Mouse (Mus musculus): ENCODE measurements around the gene Klhl36. TPM values are rescaled to one million over a fixed set of nuclear protein-coding genes. Genes with fewer than 3 reads are reported as not detected.

Klhl36 gene
- total and polyA plus RNA-seq, 2 experiments = 5.2 to 11.3 TPM

GRCm38 (mm10) chr8:119854035-119854434 lies 8.0 kb upstream of the Klhl36 start:
- no peaks in the 10 kb centered on the region for H3K36me3 ChIP-seq (ENCODE audit: control insufficient read depth, insufficient read depth, low read length)
- no peak overlapping the region for H3K4me3 ChIP-seq (ENCODE audit: insufficient read depth, low read depth, low read length)
- no peaks in the 10 kb centered on the region for H3K79me2 ChIP-seq (ENCODE audit: control insufficient read depth, insufficient read depth, low read length)
- DNase-seq (ENCODE audit: extremely low read depth, low read depth, low spot score) = peak; percentile 60
- H3K27me3 ChIP-seq (ENCODE audit: control insufficient read depth, insufficient read depth, low read length) = no peaks in the 10 kb centered on the region
- H3K9ac ChIP-seq (ENCODE audit: low read depth, low read length) = no peak overlapping the region
- TF ChIP-seq POLR2A (IDR thresholded peaks at IDR 0.05; ENCODE audit: extremely low read depth, insufficient read depth, low read length) (no peak), CTCF (IDR thresholded peaks at IDR 0.05; ENCODE audit: low read depth, low read length) (no peak)
- no peaks in the 10 kb centered on the region for H3K4me1 ChIP-seq (ENCODE audit: control insufficient read depth, insufficient read depth, low read length)
- 70% methylated on average over 5 of the region's 5 CpGs for WGBS
- H3K27ac ChIP-seq (replicated peaks; ENCODE audit: insufficient read depth, low read depth, low read length) = no peak overlapping the region

GRCm38 (mm10) chr8:119855656-119856055 lies 6.4 kb upstream of the Klhl36 start:
- peak; percentile 53 for DNase-seq (ENCODE audit: extremely low read depth, low read depth, low spot score)
- TF ChIP-seq POLR2A (IDR thresholded peaks at IDR 0.05; ENCODE audit: extremely low read depth, insufficient read depth, low read length) = no peak
- TF ChIP-seq CTCF (IDR thresholded peaks at IDR 0.05; ENCODE audit: low read depth, low read length) = peak; percentile 40
- WGBS = 39% methylated on average over 5 of the region's 5 CpGs
- Histone ChIP-seq H3K79me2 (ENCODE audit: control insufficient read depth, insufficient read depth, low read length) (no peaks in the 10 kb centered on the region), H3K36me3 (ENCODE audit: control insufficient read depth, insufficient read depth, low read length) (no peaks in the 10 kb centered on the region), H3K4me1 (ENCODE audit: control insufficient read depth, insufficient read depth, low read length) (no peaks in the 10 kb centered on the region), H3K9ac (ENCODE audit: low read depth, low read length) (no peak overlapping the region), H3K27me3 (ENCODE audit: control insufficient read depth, insufficient read depth, low read length) (no peaks in the 10 kb centered on the region), H3K4me3 (ENCODE audit: insufficient read depth, low read depth, low read length) (no peak overlapping the region), H3K27ac (replicated peaks; ENCODE audit: insufficient read depth, low read depth, low read length) (no peak overlapping the region)

DNA sequence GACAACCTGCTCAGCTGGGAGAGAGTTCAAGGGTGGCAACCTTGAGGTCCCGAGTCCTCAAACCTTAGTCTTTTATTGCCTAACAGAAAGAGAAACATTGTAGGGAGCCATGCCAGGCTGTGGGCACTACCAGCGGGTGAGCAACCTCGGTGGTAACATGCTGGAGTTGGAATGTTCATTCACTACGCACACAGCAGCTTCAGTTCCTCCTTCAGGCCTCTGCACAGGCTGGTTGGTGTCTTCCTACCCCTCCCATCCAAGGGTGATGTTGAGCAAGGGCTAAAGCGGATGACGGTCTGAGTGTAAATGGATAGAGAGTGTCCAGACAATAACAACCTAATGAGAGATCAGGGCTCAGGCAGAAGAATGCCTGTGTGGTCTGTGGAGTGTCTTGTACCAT lies 4.3 kb upstream of the Klhl36 start:
- Histone ChIP-seq H3K27ac (replicated peaks; ENCODE audit: insufficient read depth, low read depth, low read length) (no peak overlapping the region), H3K4me3 (ENCODE audit: insufficient read depth, low read depth, low read length) (no peak overlapping the region), H3K27me3 (ENCODE audit: control insufficient read depth, insufficient read depth, low read length) (no peaks in the 10 kb centered on the region), H3K36me3 (ENCODE audit: control insufficient read depth, insufficient read depth, low read length) (no peaks in the 10 kb centered on the region), H3K9ac (ENCODE audit: low read depth, low read length) (no peak overlapping the region), H3K4me1 (ENCODE audit: control insufficient read depth, insufficient read depth, low read length) (peaks cover 3% of the 10 kb centered on the region), H3K79me2 (ENCODE audit: control insufficient read depth, insufficient read depth, low read length) (no peaks in the 10 kb centered on the region)
- TF ChIP-seq CTCF (IDR thresholded peaks at IDR 0.05; ENCODE audit: low read depth, low read length) = no peak
- TF ChIP-seq POLR2A (IDR thresholded peaks at IDR 0.05; ENCODE audit: extremely low read depth, insufficient read depth, low read length) = no peak
- peak; percentile 27 for DNase-seq (ENCODE audit: extremely low read depth, low read depth, low spot score)
- WGBS = 46% methylated on average over 6 of the region's 6 CpGs

DNA sequence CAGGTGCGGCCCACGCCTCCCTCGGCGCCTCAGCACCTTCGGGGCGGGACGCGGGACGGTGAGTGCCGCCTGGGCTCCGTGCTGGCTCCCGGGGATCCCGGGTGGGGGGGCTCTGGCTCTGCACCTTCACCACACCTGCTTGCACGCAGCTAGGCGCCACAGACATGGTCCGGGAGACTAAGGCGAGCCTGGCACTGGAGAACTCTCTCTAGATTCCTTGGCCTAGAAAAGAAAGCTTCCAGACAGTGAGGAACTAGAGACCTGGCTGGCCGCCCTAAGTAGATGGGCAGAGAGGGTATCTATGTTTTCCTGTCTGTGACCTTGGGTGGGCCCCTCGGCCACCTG lies 296 bp downstream of the Klhl36 start:
- Histone ChIP-seq H3K36me3 (ENCODE audit: control insufficient read depth, insufficient read depth, low read length) (no peaks in the 10 kb centered on the region; the same call in 1 of the 2 replicates), H3K4me1 (ENCODE audit: control insufficient read depth, insufficient read depth, low read length) (peaks cover 3% of the 10 kb centered on the region), H3K9ac (ENCODE audit: low read depth, low read length) (peak overlapping the region; percentile 87), H3K79me2 (ENCODE audit: control insufficient read depth, insufficient read depth, low read length) (no peaks in the 10 kb centered on the region), H3K4me3 (ENCODE audit: insufficient read depth, low read depth, low read length) (peak overlapping the region; percentile 80), H3K27ac (replicated peaks; ENCODE audit: insufficient read depth, low read depth, low read length) (peak overlapping the region; percentile 19), H3K27me3 (ENCODE audit: control insufficient read depth, insufficient read depth, low read length) (no peaks in the 10 kb centered on the region)
- no peak for DNase-seq (ENCODE audit: extremely low read depth, low read depth, low spot score)
- TF ChIP-seq POLR2A (IDR thresholded peaks at IDR 0.05; ENCODE audit: extremely low read depth, insufficient read depth, low read length) (no peak), CTCF (IDR thresholded peaks at IDR 0.05; ENCODE audit: low read depth, low read length) (no peak)
- 3% methylated on average over 13 of the region's 19 CpGs for WGBS

DNA sequence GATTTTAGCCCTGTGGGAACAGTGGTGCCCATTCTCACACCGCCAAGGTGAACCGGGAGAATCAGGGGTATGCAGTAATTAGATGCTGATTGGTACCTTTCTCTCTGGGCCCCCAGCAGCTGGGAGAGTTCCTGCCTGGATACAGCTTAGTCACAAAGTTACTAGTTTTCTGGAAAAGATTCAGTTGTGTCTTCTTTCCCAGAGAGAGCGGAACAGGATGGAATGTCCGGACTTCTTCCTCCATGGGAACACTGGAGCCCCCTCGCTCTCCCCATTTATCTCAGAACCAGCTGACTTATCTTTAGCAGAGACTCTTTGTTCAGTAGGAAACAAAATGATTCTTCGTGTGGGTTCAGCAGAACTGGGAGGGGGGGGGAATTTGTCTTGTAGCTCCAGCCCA lies 683 bp downstream of the Klhl36 start:
- Histone ChIP-seq H3K4me3 (ENCODE audit: insufficient read depth, low read depth, low read length) (peak overlapping the region; percentile 80), H3K36me3 (ENCODE audit: control insufficient read depth, insufficient read depth, low read length) (no peaks in the 10 kb centered on the region; the same call in 1 of the 2 replicates), H3K79me2 (ENCODE audit: control insufficient read depth, insufficient read depth, low read length) (no peaks in the 10 kb centered on the region), H3K4me1 (ENCODE audit: control insufficient read depth, insufficient read depth, low read length) (peaks cover 3% of the 10 kb centered on the region), H3K27ac (replicated peaks; ENCODE audit: insufficient read depth, low read depth, low read length) (peak overlapping the region; percentile 19), H3K27me3 (ENCODE audit: control insufficient read depth, insufficient read depth, low read length) (no peaks in the 10 kb centered on the region), H3K9ac (ENCODE audit: low read depth, low read length) (peak overlapping the region; percentile 87)
- DNase-seq (ENCODE audit: extremely low read depth, low read depth, low spot score) = no peak
- 49% methylated on average over 6 of the region's 6 CpGs for WGBS
- TF ChIP-seq CTCF (IDR thresholded peaks at IDR 0.05; ENCODE audit: low read depth, low read length) (no peak), POLR2A (IDR thresholded peaks at IDR 0.05; ENCODE audit: extremely low read depth, insufficient read depth, low read length) (no peak)

GRCm38 (mm10) chr8:119869616-119870015 lies 7.5 kb downstream of the Klhl36 start:
- Histone ChIP-seq H3K27ac (replicated peaks; ENCODE audit: insufficient read depth, low read depth, low read length) (no peak overlapping the region), H3K79me2 (ENCODE audit: control insufficient read depth, insufficient read depth, low read length) (peaks cover 3% of the 10 kb centered on the region; the same call in 1 of the 2 replicates), H3K4me1 (ENCODE audit: control insufficient read depth, insufficient read depth, low read length) (no peaks in the 10 kb centered on the region), H3K9ac (ENCODE audit: low read depth, low read length) (no peak overlapping the region), H3K4me3 (ENCODE audit: insufficient read depth, low read depth, low read length) (no peak overlapping the region), H3K36me3 (ENCODE audit: control insufficient read depth, insufficient read depth, low read length) (peaks cover 17% of the 10 kb centered on the region), H3K27me3 (ENCODE audit: control insufficient read depth, insufficient read depth, low read length) (no peaks in the 10 kb centered on the region)
- 87% methylated on average over 20 of the region's 20 CpGs for WGBS
- DNase-seq (ENCODE audit: extremely low read depth, low read depth, low spot score) = no peak
- TF ChIP-seq POLR2A (IDR thresholded peaks at IDR 0.05; ENCODE audit: extremely low read depth, insufficient read depth, low read length) (no peak), CTCF (IDR thresholded peaks at IDR 0.05; ENCODE audit: low read depth, low read length) (no peak)

Measured in liver, adult 2 months (tissue).